Mouse (Mus musculus): ENCODE results near the gene Shisa8. TPM values are rescaled to one million over a fixed set of nuclear protein-coding genes. Genes with fewer than 3 reads are reported as not detected.

The Shisa8 gene
- polyA plus RNA-seq, 1 experiment from 2014 or later = 1.6 TPM

DNA sequence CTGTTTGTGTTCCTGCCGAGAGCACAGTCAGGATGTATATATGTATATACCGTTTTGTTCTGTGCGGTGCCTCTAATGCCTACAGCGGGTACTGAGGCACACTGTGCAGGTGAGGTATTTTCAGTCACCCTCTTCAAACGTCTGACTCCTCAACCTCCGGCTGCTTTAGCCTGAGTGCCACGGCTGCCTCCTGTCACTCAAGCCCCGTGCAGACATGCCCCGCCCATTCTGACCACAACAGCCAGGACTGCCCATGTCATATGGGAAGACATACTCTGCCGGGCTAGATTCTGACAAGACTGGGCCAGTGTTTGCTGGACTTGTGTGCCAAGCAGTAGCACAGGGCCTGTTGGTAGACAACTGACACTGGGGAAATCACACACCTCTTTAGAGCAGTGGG is 23.0 kb upstream of the Shisa8 start:
- no peak overlapping the region for H3K4me2 ChIP-seq (replicated peaks)
- ATAC-seq (ENCODE audit: low FRiP score) = no peak
- no peaks in the 10 kb centered on the region for H3K9me3 ChIP-seq (replicated peaks)
- no peak overlapping the region for H3K4me3 ChIP-seq
- H3K9ac ChIP-seq = no peak overlapping the region
- H3K4me1 ChIP-seq = no peaks in the 10 kb centered on the region
- WGBS = 72% methylated on average over 10 of the region's 10 CpGs
- H3K36me3 ChIP-seq = peaks cover 5% of the 10 kb centered on the region; the same call in 1 of the 2 replicates
- H3K27me3 ChIP-seq = no peaks in the 10 kb centered on the region
- H3K27ac ChIP-seq = no peak overlapping the region

DNA sequence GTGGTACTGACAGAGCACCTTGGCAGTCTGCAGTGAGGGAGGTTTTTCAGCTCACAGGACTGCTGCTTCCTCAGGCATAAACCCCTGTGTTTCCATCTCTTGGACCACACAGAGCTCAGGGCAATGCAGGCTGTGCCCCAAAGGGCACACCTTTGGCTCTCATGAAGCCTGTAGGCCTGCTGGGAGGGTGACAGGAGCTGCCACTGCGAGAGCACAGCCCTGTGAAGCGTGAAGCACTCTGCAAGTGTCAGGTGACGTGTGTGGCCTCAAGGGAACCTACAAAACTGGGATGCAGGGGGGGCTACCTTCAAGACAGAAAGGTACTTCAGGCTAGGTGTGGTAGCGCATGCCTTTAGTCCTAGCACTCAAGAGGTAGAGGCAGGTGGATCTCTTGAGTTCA is 20.0 kb upstream of the Shisa8 start:
- no peak for ATAC-seq (ENCODE audit: low FRiP score)
- peaks cover 5% of the 10 kb centered on the region; the same call in 1 of the 2 replicates for H3K36me3 ChIP-seq
- H3K27me3 ChIP-seq = no peaks in the 10 kb centered on the region
- 0 out of 2 replicates have a peak, but pooled peaks cover 8% of the 10 kb centered on the region for H3K4me1 ChIP-seq
- no peak overlapping the region for H3K4me2 ChIP-seq (replicated peaks)
- 68% methylated on average over 4 of the region's 4 CpGs for WGBS
- H3K27ac ChIP-seq = no peak overlapping the region
- H3K9me3 ChIP-seq (replicated peaks) = no peaks in the 10 kb centered on the region
- no peak overlapping the region for H3K9ac ChIP-seq
- no peak overlapping the region for H3K4me3 ChIP-seq

DNA sequence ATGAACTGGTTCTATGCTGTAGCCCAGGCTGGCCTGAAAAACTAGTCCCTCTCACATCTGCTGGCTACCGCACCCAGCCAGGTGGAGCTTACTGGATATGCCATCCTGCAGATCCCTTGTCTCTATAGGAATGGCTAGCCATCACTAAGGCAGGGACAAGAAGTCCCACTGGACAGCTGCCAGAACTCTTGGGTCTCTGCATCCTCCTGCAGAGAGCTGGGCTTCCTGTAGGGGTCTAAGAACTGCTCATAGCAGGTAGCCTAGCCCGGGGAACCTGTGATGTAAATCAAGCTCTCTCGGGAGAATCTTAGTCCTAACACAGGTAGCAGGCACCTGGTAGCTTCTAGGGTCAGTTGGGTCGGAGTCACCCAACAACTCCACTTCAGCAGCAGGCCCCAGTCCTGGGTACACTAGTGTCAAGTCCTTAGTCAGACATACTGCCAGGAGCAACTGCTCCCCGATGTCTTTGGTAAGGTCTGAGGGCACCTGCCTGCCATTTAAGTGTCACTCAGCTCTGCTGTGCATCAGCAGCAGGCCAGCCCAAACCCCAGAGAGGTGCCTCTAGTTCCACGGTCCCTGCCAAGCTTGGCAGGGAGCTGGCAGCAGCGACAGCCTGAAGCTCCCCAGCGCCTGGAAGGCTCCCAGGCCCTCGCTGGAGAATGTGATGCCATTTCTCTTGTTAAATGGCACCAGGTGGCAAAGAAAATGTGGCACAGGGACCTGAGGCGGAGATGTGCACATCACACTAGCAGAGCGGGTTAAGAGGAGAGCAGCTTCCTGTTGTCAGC is 19.2 kb upstream of the Shisa8 start:
- WGBS = 69% methylated on average over 11 of the region's 11 CpGs
- Histone ChIP-seq H3K9ac (0 out of 2 replicates have a peak overlapping the region, but pooled peaks have one; percentile 23), H3K36me3 (peaks cover 5% of the 10 kb centered on the region; the same call in 1 of the 2 replicates), H3K4me2 (replicated peaks) (no peak overlapping the region), H3K27ac (no peak overlapping the region), H3K27me3 (no peaks in the 10 kb centered on the region), H3K4me1 (0 out of 2 replicates have a peak, but pooled peaks cover 8% of the 10 kb centered on the region), H3K4me3 (no peak overlapping the region), H3K9me3 (replicated peaks) (no peaks in the 10 kb centered on the region)
- ATAC-seq (ENCODE audit: low FRiP score) = no peak

DNA sequence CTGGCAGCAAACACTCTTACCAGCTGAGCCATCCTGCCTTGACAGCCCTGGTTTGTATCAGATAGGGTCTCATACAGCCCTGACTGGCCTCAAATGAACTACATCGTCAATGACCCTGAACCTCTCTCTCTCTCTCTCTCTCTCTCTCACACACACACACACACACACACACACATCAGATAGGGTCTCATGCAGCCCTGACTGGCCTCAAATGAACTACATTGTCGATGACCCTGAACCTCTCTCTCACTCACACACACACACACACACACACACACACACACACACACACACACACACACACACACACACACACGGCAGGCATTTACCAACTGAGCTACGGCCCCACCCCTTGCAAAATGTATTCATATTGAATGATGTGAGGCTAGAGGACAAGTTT is 18.5 kb upstream of the Shisa8 start:
- H3K4me3 ChIP-seq = no peak overlapping the region
- no peak for ATAC-seq (ENCODE audit: low FRiP score)
- H3K4me1 ChIP-seq = 0 out of 2 replicates have a peak, but pooled peaks cover 8% of the 10 kb centered on the region
- H3K4me2 ChIP-seq (replicated peaks) = no peak overlapping the region
- no peaks in the 10 kb centered on the region for H3K9me3 ChIP-seq (replicated peaks)
- no peak overlapping the region for H3K27ac ChIP-seq
- H3K36me3 ChIP-seq = peaks cover 5% of the 10 kb centered on the region; the same call in 1 of the 2 replicates
- 0 out of 2 replicates have a peak, but pooled peaks cover 4% of the 10 kb centered on the region for H3K27me3 ChIP-seq
- WGBS = 73% methylated on average over 4 of the region's 4 CpGs
- no peak overlapping the region for H3K9ac ChIP-seq

DNA sequence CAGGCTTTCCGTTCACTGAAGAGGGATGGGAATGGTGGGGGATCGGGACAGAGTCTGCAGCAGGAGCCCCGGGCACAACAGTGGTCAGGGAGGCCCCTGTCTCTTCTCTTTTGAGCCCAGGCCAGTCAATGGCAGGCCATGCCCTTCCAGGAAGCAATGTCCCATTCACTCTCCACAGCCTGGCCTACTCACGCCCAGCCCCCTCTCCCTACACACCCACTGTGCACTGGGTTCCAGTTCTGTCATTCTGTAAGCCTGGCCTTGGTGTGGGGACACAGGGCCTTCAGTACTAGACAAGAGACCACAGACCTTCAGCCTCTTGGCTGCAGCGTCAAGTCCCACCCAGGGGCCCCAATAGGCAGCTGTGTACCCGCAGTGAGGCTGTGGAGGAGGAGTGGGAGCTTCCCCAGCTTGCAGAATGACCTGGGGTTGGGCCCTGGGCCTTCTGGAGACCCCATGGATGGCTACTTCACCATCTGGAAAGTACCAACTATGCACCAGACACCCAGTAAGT is 17.5 kb upstream of the Shisa8 start:
- H3K4me3 ChIP-seq = no peak overlapping the region
- no peaks in the 10 kb centered on the region for H3K9me3 ChIP-seq (replicated peaks)
- H3K27ac ChIP-seq = no peak overlapping the region
- no peak overlapping the region for H3K9ac ChIP-seq
- no peak overlapping the region for H3K4me2 ChIP-seq (replicated peaks)
- WGBS = 70% methylated on average over 6 of the region's 6 CpGs
- 0 out of 2 replicates have a peak, but pooled peaks cover 8% of the 10 kb centered on the region for H3K4me1 ChIP-seq
- peaks cover 5% of the 10 kb centered on the region; the same call in 1 of the 2 replicates for H3K36me3 ChIP-seq
- peaks cover 11% of the 10 kb centered on the region; the same call in 1 of the 2 replicates for H3K27me3 ChIP-seq
- no peak for ATAC-seq (ENCODE audit: low FRiP score)

DNA sequence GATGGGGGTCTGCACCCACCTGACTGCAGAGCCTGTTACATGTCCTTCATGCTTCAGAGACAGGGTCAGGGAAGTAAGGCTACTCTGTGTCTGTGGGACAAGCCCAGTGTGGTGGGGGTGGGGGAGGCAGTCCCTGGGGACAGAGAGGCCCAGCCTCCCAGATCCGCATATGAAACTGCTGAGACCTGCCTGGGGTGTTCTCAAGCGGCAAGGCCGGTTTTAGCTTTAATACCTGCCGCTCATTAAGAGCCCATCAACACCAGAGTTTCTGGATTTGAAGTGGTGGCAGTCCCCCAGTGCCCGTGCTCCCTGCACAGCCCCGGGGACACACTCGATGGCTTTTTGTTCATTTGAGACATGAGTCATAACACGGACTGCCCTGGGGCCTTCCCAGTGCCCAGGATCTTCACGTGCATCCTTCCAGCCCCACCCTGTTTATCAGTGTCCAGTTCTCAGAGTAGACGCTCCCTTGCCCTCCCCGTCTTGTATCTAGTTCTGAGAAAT is 17.0 kb upstream of the Shisa8 start:
- Histone ChIP-seq H3K4me1 (peaks cover 9% of the 10 kb centered on the region; the same call in 1 of the 2 replicates), H3K27ac (no peak overlapping the region), H3K4me2 (replicated peaks) (no peak overlapping the region), H3K27me3 (peaks cover 17% of the 10 kb centered on the region), H3K36me3 (peaks cover 5% of the 10 kb centered on the region; the same call in 1 of the 2 replicates), H3K9ac (no peak overlapping the region), H3K4me3 (no peak overlapping the region), H3K9me3 (replicated peaks) (no peaks in the 10 kb centered on the region)
- WGBS = 42% methylated on average over 11 of the region's 11 CpGs
- no peak for ATAC-seq (ENCODE audit: low FRiP score)

DNA sequence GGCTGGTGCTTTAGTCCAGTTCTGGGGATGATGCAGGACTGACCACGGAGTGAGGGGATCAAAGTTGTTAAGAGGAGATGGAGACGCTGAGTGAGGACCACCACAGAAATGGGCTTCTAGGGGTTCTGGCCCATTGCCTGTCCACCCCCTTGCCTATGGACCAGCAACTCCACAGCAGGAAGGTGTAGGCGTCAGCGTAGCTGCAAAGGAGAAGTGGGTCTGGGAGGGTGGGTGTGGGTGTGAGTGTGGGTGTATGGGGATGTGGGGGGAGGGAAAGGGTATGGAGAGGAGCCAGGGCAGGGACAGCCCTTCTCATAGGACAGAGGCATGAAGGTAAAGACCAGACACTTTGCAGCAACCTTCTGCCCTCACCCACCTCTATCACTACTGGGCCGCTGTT is 13.2 kb upstream of the Shisa8 start:
- Histone ChIP-seq H3K36me3 (no peaks in the 10 kb centered on the region), H3K27ac (no peak overlapping the region), H3K4me1 (peaks cover 22% of the 10 kb centered on the region), H3K9me3 (replicated peaks) (no peaks in the 10 kb centered on the region), H3K27me3 (peaks cover 39% of the 10 kb centered on the region), H3K9ac (no peak overlapping the region), H3K4me2 (replicated peaks) (no peak overlapping the region), H3K4me3 (no peak overlapping the region)
- ATAC-seq (ENCODE audit: low FRiP score) = no peak
- WGBS = 93% methylated on average over 5 of the region's 5 CpGs

DNA sequence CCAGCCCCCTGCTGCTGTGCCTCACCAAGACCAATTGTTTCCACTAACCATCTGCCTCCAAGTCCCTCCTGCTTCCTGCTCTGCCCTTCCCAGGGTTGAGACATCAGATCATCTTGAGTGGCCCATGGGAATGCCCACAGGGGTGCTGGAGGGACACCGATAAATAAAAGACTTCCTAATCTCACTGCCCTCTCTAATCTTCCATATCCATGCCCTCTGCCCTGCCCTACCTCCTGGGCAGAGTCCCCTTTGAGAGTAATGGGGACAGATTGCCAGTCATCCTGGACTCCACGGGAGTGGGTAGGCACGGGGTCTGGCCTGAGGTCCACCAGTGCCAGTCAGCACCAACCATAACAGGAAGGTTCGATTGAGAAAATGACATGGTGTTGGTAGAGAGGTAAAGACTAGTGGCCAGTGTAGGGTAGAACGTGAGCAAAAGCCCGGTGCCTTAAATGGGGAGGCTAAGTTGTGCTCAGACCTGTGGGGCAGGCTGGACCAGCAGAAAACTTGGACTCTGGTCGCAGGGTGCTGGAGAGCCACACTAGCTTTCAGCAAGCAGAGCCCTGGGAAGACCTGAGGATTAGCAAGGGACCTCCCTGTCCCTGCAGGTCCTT is 12.1 kb upstream of the Shisa8 start:
- H3K9me3 ChIP-seq (replicated peaks) = no peaks in the 10 kb centered on the region
- H3K27ac ChIP-seq = no peak overlapping the region
- 31% methylated on average over 7 of the region's 7 CpGs for WGBS
- H3K27me3 ChIP-seq = peaks cover 39% of the 10 kb centered on the region
- H3K9ac ChIP-seq = peak overlapping the region; percentile 49; the same call in 1 of the 2 replicates
- peak overlapping the region; percentile 30 for H3K4me3 ChIP-seq
- no peaks in the 10 kb centered on the region for H3K36me3 ChIP-seq
- ATAC-seq (ENCODE audit: low FRiP score) = no peak
- peak overlapping the region; percentile 69 for H3K4me2 ChIP-seq (replicated peaks)
- H3K4me1 ChIP-seq = peaks cover 19% of the 10 kb centered on the region

DNA sequence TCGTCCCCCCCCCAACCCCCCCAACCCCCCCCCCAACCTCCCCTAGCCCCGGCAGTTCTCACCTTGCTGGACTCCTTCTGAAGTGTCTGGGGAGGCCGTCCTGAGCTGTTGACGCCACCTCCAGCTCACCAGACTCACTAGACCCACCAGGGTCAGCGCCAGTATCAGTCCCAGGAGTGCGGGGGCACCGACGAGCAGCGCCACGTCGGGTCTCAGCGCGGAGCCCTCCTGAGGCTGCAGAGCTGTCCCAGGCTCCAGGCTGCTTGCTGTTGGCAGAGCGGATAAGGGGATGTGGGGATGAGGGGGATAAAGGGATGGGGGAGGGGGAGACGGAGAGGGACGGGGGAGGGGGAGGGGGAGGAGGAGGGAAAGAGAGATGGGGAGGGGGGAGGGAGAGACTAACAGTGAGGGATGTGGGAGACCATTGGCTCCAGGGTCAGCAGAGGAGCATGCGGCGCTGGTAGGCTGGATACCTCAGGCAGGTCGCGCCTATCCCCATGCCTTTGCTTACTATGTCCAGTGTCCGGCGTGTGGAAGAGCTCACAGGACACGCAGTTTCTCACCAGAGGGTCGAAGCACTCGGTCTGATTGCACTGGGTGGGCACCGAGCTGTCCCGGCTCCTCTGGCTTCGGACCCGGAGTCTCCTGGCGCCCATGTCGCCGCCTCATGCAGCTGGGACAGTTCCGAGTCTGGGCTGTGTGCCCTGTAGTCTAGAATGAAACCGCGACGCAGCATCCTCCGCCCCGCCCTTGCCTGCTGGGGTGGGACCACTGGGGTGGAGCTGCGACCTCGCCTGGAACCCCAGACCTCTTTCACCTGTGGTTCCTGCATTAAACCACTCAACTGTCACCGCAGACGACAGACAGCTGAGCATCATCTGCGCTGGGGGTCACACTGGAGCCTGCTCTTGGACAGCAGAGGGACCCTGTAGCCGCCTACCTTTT is 11.3 kb upstream of the Shisa8 start, which contains the start of gene Tnfrsf13c:
Gene Tnfrsf13c, minus strand, starts transcription at position 713 of the 945 bp plus-strand sequence.
- Histone ChIP-seq H3K27ac (no peak within 1 kb of the TSS), H3K9me3 (replicated peaks) (no peaks in the 10 kb centered on the region)

DNA sequence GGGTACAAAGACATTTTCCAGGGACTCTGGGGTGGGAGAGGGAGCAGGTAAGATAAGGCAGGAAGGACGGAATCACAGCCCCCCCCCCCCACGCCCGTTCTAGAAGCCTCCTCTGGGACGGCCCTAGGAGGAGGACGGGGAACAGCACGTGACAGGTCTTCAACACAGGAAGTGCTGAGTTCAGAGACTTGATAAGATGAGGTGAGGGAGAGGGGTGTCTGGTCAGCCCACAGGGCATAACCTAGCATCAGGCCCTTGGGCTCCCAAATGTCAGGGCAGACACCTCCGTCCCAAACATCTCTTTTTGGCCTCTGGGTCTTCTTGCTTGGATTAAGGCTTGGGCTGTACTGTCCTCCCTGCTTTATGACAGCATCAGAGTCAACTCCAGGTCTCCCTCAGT is 10.6 kb upstream of the Shisa8 start:
- H3K27ac ChIP-seq = no peak overlapping the region
- peaks cover 18% of the 10 kb centered on the region for H3K4me1 ChIP-seq
- no peaks in the 10 kb centered on the region for H3K36me3 ChIP-seq
- H3K27me3 ChIP-seq = peaks cover 39% of the 10 kb centered on the region
- no peak overlapping the region for H3K9ac ChIP-seq
- no peak for ATAC-seq (ENCODE audit: low FRiP score)
- no peaks in the 10 kb centered on the region for H3K9me3 ChIP-seq (replicated peaks)
- H3K4me3 ChIP-seq = no peak overlapping the region
- WGBS = 57% methylated on average over 6 of the region's 7 CpGs
- H3K4me2 ChIP-seq (replicated peaks) = peak overlapping the region; percentile 69; the same call in 1 of the 2 replicates

More for the DNA sequence above, 11.3 kb upstream of the Shisa8 start, which contains the start of gene Tnfrsf13c:
- H3K4me2 ChIP-seq (replicated peaks) = peak within 1 kb of the TSS; percentile 69
- H3K4me3 ChIP-seq = peak within 1 kb of the TSS; percentile 30
- peaks cover 39% of the 10 kb centered on the region for H3K27me3 ChIP-seq
- peak within 1 kb of the TSS; percentile 49; the same call in 1 of the 2 replicates for H3K9ac ChIP-seq
- ATAC-seq (ENCODE audit: low FRiP score) = 0 out of 2 replicates have a peak, but pooled peaks have one; percentile 55
- under 1% methylated on average over 44 of the region's 44 CpGs for WGBS
- H3K4me1 ChIP-seq = peaks cover 18% of the 10 kb centered on the region
- no peaks in the 10 kb centered on the region for H3K36me3 ChIP-seq

DNA sequence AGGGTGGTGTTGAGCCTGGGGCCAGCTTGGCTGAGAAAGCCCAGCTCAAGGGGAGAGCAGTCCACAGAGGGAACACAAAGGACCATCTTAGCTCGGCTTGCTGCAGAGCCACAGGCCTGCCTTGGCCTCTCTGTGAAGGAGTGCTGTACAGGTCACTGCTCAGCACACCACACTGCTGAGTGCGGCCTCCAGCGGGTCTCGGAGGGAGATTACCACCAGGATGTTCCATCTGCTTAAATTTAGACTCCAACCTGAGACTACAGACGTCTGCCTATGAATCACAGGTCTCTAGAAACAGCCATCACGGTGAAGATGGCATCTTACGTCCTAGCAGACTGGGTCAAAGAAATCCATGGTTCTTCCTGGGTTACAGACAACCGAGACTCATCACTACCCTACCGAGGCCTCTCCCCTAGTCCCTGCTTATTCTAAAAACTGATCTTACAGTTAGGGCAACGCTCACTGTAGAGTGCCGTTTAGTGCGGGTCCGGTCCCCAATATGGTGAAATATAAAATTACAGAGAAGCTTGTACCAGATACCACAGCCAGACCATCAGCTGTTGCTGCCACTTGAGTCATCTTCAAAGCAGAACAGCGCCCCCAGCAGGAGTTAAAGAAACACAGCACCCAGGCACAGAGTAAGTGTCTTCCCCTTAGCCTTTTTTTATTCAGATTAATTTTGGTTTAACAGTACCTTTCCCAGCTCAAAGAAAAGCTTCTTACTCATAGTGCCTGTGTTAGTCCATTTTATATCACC is 8.7 kb upstream of the Shisa8 start:
- Histone ChIP-seq H3K4me3 (no peak overlapping the region), H3K27me3 (peaks cover 51% of the 10 kb centered on the region), H3K36me3 (no peaks in the 10 kb centered on the region), H3K4me2 (replicated peaks) (no peak overlapping the region), H3K27ac (no peak overlapping the region), H3K4me1 (peaks cover 27% of the 10 kb centered on the region), H3K9ac (no peak overlapping the region), H3K9me3 (replicated peaks) (no peaks in the 10 kb centered on the region)
- ATAC-seq (ENCODE audit: low FRiP score) = no peak
- WGBS = 69% methylated on average over 14 of the region's 14 CpGs
